Mouse (Mus musculus): ENCODE data around the gene Fasn.
"Not testable (repeated sequence)": the region's sequence is repeated elsewhere in the genome, so short reads cannot be mapped to it uniquely, and the experiment has no call there.

The Fasn gene

GRCm38 (mm10) chr11:120823956-120824786, at the start of gene Fasn:
Gene Fasn (minus strand): TSS chr11:120824547.
- DNase-seq: peak; percentile 98

GRCm38 (mm10) chr11:120873206-120873605, 48.9 kb upstream of the Fasn start:
- DNase-seq: peak; percentile 79

DNA sequence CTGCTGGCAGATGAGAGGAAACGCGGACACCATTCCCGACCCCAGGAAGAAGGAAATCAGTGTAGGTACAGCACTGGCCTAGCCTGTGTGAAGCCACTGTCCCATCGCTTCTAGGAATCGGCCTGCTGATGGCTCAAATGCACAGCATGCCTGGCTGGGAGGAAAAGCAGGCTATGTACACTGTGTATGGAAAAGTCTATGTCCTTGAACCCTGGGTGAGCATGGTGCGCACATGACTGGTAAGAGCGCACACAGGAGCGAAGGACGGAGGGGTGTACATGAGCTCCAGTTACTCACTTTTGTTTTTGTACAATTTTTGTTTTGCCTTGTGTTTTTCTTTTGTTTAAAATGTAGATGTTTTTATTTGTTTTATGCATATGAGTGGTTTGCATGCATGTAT, 47.2 kb upstream of the Fasn start:
- DNase-seq: no peak

- no peak for DNase-seq
Measured at GRCm38 (mm10) chr11:120865816-120866215, 41.5 kb upstream of the Fasn start.

DNA sequence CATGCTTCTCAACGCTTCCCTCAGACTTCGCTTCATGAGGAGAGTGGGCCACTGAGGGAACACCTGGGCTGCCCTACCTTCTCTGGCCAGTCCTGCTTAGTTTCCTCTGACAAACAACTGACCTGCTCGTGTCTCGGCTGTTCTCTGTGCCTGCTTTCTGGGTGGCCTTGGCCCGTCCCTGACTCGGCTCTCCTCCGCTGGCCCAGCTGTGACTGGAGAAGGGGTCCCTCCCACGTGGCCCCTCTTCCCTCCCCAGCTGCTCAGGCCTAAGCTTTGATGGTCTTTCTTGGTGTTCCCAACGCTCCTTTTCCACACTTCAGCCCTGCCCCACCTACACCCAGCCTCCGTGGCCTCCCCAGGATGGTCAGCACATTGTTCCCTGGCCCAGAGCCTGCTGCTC, 38.5 kb upstream of the Fasn start:
- DNase-seq: no peak

- not testable (repeated sequence) for DNase-seq
Measured at GRCm38 (mm10) chr11:120855938-120856337, 31.6 kb upstream of the Fasn start.

DNA sequence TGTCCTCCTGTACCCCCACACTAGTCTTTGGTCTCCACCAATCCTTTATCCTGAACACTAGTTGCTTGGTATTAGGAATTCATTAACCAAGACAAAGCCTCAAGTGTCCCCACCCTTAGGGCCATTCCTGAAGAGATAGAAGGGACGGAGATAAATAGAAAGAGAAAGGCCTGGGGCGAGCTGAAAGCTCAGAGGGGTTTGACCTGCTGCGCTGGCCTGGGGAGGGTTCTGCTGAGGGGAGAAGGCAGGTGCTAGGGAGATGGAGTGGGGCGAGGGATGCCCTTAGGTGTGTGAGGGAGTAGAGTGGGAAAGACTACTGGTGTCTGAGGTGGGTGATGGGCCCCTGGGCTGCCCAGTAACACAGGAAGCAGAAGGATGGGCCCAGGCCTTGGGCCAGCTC, 29.4 kb upstream of the Fasn start:
- no peak for DNase-seq

- DNase-seq: no peak
Measured at GRCm38 (mm10) chr11:120853158-120853557, 28.8 kb upstream of the Fasn start.

GRCm38 (mm10) chr11:120852083-120852935, 28.0 kb upstream of the Fasn start:
- DNase-seq: peak; percentile 90

DNA sequence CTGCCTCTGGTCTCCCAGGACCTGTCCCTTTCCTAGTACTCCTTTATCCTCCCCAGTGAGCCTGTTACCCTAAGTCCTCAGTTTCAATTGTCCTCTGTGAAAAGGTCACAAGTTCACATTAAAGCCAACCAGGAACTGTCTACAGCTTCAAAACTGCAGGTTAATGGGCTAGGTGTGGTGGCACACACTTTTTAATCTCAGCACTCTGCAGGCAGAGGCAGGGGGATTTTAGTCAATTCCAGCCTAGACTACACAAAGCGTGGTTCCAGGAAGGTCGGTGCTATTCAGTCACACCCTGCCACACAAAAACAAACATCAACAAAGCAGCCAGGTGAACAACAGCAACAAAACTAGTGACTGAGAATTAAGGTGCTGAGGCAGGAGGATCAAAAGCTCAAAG, 27.2 kb upstream of the Fasn start:
- no peak for DNase-seq

GRCm38 (mm10) chr11:120851132-120851531, 26.8 kb upstream of the Fasn start:
- peak; percentile 55 for DNase-seq

DNA sequence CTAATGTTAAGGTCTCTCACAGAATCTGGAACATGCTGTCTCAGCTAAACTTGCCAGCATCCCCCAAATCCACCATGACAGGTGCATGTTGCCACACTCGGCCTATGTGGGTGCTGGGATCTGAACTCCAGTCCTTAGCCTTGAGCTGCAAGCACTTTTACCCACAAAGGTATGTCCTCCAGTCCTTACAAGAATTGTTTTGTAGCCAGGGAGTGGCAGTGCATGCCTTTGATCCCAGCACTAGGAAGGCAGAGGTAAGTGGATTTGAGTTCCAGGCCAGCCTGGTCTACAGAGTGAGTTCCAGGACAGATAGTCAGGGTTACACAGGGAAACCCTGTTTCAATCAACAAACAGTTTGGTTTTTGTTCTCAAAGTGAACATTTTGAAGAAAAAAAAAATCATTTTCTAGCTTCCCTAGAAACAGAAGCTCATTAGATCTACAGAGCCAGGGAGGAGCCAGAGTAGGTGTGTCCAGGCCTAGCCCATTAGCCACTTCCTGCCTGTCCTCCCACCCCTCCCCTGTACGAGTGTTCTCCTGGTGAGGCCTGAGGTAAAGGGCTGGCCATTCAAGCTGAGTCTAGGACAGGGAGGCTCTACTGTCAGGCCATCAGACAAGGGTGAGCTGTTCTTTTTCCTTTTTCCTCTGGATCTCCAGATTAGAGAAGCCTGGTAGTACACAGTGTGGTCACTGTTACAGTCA, 26.1 kb upstream of the Fasn start:
- DNase-seq: no peak

GRCm38 (mm10) chr11:120846725-120847475, 22.6 kb upstream of the Fasn start:
- no peak for DNase-seq

- no peak for DNase-seq
Measured at GRCm38 (mm10) chr11:120844329-120844728, 20.0 kb upstream of the Fasn start.

GRCm38 (mm10) chr11:120833555-120834280, 9.4 kb upstream of the Fasn start:
- DNase-seq: no peak

- not testable (repeated sequence) for DNase-seq
Measured at GRCm38 (mm10) chr11:120832962-120833361, 8.6 kb upstream of the Fasn start.

- no peak for DNase-seq
Measured at GRCm38 (mm10) chr11:120831659-120832440, 7.5 kb upstream of the Fasn start.

- peak; percentile 46 for DNase-seq
Measured at GRCm38 (mm10) chr11:120830686-120831085, 6.3 kb upstream of the Fasn start.

- DNase-seq: no peak
Measured at GRCm38 (mm10) chr11:120829757-120830532, 5.6 kb upstream of the Fasn start.

GRCm38 (mm10) chr11:120828416-120828815, 4.1 kb upstream of the Fasn start:
- DNase-seq: no peak
